Mouse (Mus musculus) heart, postnatal 0 days (tissue): Measurements from ENCODE around the gene Adrb1. TPM values are rescaled to one million over a fixed set of nuclear protein-coding genes. Genes with fewer than 3 reads are reported as not detected.

ENCODE experiments used
- ATAC-seq: fragments of 200-750 bp; cut with Nextera tagmentation; 2 replicates; pipeline ENCODE4 v1.8.0; 2017; ENCODE audit warnings: low read depth, moderate number of reproducible peaks, moderate library complexity; ENCODE audit not compliant: insufficient read depth
- DNase-seq: peaks from one replicate; pipeline ENCODE4 v3.0.0-alpha.2; 2016; ENCODE audit warnings: low spot score
- H3K27ac ChIP-seq: fragments of 300-500 bp; sonication (generic); 2 replicates; pipeline ENCODE4 v1.5.1; 2014; ENCODE audit warnings: low read depth, mild to moderate bottlenecking
- H3K27me3 ChIP-seq: fragments of 300-500 bp; sonication (generic); 2 replicates; pipeline ENCODE4 v1.6.1; 2014; ENCODE audit warnings: low read length, mixed read lengths; ENCODE audit not compliant: control insufficient read depth, insufficient read depth
- H3K36me3 ChIP-seq: fragments of 300-500 bp; sonication (generic); replicated peaks from 2 replicates; pipeline ENCODE4 v1.6.1; 2014; ENCODE audit warnings: low read length, mixed read lengths; ENCODE audit not compliant: control insufficient read depth, insufficient read depth
- H3K4me1 ChIP-seq: fragments of 300-500 bp; sonication (generic); 2 replicates; pipeline ENCODE4 v1.6.1; 2014; ENCODE audit warnings: antibody characterized with exemption; ENCODE audit not compliant: control insufficient read depth, insufficient read depth
- H3K4me2 ChIP-seq: fragments of 300-500 bp; sonication (generic); 2 replicates; pipeline ENCODE4 v1.6.1; 2014; ENCODE audit warnings: low read depth, mild to moderate bottlenecking, low read length, moderate library complexity
- H3K4me3 ChIP-seq: fragments of 300-500 bp; sonication (generic); 2 replicates; pipeline ENCODE4 v1.5.1; 2014; ENCODE audit warnings: low read depth, low read length
- H3K9ac ChIP-seq: fragments of 300-500 bp; sonication (generic); replicated peaks from 2 replicates; pipeline ENCODE4 v1.6.1; 2014; ENCODE audit warnings: low read depth, low read length, mixed read lengths
- H3K9me3 ChIP-seq: fragments of 300-500 bp; sonication (generic); replicated peaks from 2 replicates; pipeline ENCODE4 v1.6.1; 2016; ENCODE audit warnings: low read length; ENCODE audit not compliant: control insufficient read depth
- CTCF ChIP-seq: IDR thresholded peaks from 2 replicates; pipeline ENCODE4 v1.5.1; 2016; ENCODE audit warnings: antibody characterized with exemption, control low read depth, low read depth
- EP300 ChIP-seq: IDR thresholded peaks from 2 replicates; pipeline ENCODE4 v1.6.1; 2016; ENCODE audit warnings: antibody characterized with exemption, low read depth
- WGBS: fragments of 180-500 bp; shearing (Covaris S2); extraction: QIAGEN DNeasy Blood & Tissue Kit; methylation state at CpG from one replicate; pipeline ENCODE4 v1.1.7; 2014; 5-methylcytosine and 5-hydroxymethylcytosine counted together
- polyA plus RNA-seq: library from polyadenylated mRNA; unstranded; fragments of >200 nt; fragmentation: Nextera tagmentation; extraction: Ambion mirVana; gene quantifications from 2 replicates; pipeline ENCODE4 v1.2.1, GENCODE M21; 2015
- total RNA-seq: library from RNA; depleted of rRNA; stranded (reverse); fragments of >200 nt; gene quantifications from 2 replicates; pipeline ENCODE4 v1.2.3, GENCODE M21; 2014; ENCODE audit warnings: low replicate concordance

The Adrb1 gene
- total and polyA plus RNA-seq, 2 experiments from 2014 or later = 10.9 to 30.2 TPM

DNA sequence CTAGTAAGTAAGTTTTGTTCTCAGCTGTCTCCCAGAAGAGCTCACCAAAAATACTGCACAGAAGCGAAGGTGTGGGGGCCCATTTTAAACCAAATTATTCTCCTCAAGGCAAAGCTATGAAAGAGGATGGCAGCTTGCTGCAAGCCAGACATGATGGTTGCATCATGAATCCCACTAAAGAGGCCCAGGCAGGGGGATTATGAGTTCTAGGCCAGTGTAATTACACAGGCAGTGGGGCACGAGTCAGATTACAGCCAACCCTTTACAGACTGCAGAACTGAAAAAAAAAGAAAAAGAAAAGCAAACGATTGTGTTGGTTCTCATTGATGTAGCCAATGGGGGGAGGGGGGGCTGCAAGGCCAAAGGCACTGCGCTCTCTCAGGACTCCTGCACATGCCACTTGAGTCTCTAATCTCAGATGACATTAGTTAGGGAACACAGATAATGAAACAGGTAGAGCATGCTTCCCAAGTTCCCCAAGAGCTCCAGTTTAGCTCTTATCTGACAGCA is 7.3 kb upstream of the Adrb1 start:
- H3K9ac ChIP-seq = no peak overlapping the region
- no peak overlapping the region for H3K27ac ChIP-seq
- no peaks in the 10 kb centered on the region for H3K4me1 ChIP-seq
- no peak overlapping the region for H3K4me3 ChIP-seq
- H3K4me2 ChIP-seq = no peak overlapping the region
- no peaks in the 10 kb centered on the region for H3K9me3 ChIP-seq
- ATAC-seq = no peak
- no peaks in the 10 kb centered on the region for H3K36me3 ChIP-seq
- TF ChIP-seq CTCF (no peak), EP300 (no peak)
- 0 out of 2 replicates have a peak, but pooled peaks cover 4% of the 10 kb centered on the region for H3K27me3 ChIP-seq
- DNase-seq = no peak
- 63% methylated on average over 4 of the region's 4 CpGs for WGBS

DNA sequence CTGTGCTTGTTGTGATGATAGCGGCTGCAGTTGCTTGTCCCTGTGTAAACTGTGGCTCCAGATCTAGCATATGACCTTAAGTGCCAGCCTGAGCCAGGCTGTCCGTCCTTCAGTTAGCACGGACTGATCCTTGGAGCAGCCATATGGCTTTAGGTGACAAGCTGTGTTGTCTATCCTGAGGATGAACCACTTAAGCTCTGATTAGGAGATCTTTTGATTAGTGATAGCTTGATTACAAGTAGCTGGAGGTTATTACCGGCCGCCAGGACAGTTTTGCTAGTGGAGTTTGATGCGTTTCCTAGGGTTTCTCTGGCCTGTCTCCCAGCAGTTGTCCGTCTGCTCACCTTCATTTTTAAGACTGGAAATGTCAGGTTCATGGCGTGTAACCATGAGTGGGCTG is 4.0 kb upstream of the Adrb1 start:
- DNase-seq = no peak
- no peak overlapping the region for H3K9ac ChIP-seq
- TF ChIP-seq CTCF (no peak), EP300 (no peak)

DNA sequence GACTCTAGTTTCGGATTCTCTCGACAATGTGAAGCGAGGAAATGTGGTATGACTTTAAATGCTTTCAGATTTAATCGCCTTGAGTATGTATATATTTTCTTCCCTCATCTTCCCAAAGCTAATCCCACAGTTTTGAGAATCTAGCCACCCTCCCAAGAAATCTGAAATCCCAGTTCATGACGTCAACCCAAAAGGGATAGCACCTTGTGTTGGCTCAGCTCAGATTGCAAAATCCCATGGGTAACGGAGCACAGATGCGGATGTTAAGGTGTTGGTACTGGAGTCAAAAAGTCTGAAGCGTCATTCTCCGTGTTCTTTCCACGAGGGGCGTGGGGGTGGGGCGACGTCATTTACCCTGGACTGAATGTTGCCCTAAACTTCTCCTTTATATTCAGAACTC is 1.1 kb upstream of the Adrb1 start:
- no peak overlapping the region for H3K9ac ChIP-seq
- peak overlapping the region; percentile 88 for H3K4me2 ChIP-seq
- peaks cover 3% of the 10 kb centered on the region; the same call in 1 of the 2 replicates for H3K4me1 ChIP-seq
- H3K9me3 ChIP-seq = no peaks in the 10 kb centered on the region
- no peaks in the 10 kb centered on the region for H3K36me3 ChIP-seq
- H3K27ac ChIP-seq = peak overlapping the region; percentile 95; the same call in 1 of the 2 replicates
- DNase-seq = no peak
- peak overlapping the region; percentile 86 for H3K4me3 ChIP-seq
- WGBS = 39% methylated on average over 13 of the region's 13 CpGs
- no peak for ATAC-seq
- peaks cover 19% of the 10 kb centered on the region; the same call in 1 of the 2 replicates for H3K27me3 ChIP-seq
- no peak for TF ChIP-seq CTCF
- no peak for TF ChIP-seq EP300

More for the DNA sequence above, 4.0 kb upstream of the Adrb1 start:
- no peak overlapping the region for H3K4me3 ChIP-seq
- H3K27ac ChIP-seq = no peak overlapping the region
- ATAC-seq = no peak
- 74% methylated on average over 8 of the region's 8 CpGs for WGBS
- no peak overlapping the region for H3K4me2 ChIP-seq
- H3K9me3 ChIP-seq = no peaks in the 10 kb centered on the region
- H3K4me1 ChIP-seq = peaks cover 3% of the 10 kb centered on the region; the same call in 1 of the 2 replicates
- H3K36me3 ChIP-seq = no peaks in the 10 kb centered on the region
- peaks cover 13% of the 10 kb centered on the region; the same call in 1 of the 2 replicates for H3K27me3 ChIP-seq

DNA sequence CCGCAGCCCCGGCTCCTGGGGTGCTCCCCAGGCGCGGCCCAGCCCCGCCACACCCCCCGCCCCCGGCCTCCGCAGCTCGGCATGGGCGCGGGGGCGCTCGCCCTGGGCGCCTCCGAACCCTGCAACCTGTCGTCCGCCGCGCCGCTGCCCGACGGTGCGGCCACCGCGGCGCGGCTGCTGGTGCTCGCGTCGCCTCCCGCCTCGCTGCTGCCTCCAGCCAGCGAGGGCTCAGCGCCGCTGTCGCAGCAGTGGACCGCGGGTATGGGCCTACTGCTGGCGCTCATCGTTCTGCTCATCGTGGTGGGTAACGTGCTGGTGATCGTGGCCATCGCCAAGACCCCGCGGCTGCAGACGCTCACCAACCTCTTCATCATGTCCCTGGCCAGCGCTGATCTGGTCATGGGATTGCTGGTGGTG is 300 bp downstream of the Adrb1 start:
- ATAC-seq = peak; percentile 25
- WGBS = under 1% methylated on average over 47 of the region's 48 CpGs
- Histone ChIP-seq H3K27me3 (peaks cover 19% of the 10 kb centered on the region; the same call in 1 of the 2 replicates), H3K9ac (peak overlapping the region; percentile 93), H3K27ac (peak overlapping the region; percentile 95), H3K4me3 (peak overlapping the region; percentile 86), H3K4me2 (peak overlapping the region; percentile 88), H3K4me1 (peaks cover 3% of the 10 kb centered on the region; the same call in 1 of the 2 replicates), H3K9me3 (no peaks in the 10 kb centered on the region), H3K36me3 (no peaks in the 10 kb centered on the region)
- DNase-seq = no peak
- TF ChIP-seq CTCF (no peak), EP300 (no peak)

DNA sequence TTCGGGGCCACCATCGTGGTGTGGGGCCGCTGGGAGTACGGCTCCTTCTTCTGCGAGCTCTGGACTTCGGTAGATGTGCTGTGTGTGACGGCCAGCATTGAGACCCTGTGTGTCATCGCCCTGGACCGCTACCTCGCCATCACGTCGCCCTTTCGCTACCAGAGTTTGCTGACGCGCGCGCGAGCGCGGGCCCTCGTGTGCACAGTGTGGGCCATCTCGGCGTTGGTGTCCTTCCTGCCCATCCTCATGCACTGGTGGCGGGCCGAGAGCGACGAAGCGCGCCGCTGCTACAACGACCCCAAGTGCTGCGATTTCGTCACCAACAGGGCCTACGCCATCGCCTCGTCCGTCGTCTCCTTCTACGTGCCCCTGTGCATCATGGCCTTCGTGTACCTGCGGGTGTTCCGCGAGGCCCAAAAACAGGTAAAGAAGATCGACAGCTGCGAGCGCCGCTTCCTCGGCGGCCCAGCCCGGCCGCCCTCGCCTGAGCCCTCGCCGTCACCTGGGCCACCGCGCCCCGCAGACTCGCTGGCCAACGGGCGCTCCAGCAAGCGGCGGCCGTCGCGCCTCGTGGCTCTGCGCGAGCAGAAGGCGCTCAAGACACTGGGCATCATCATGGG is 822 bp downstream of the Adrb1 start:
- H3K4me2 ChIP-seq = peak overlapping the region; percentile 88
- no peaks in the 10 kb centered on the region for H3K9me3 ChIP-seq
- DNase-seq (no peak), ATAC-seq (peak; percentile 22; the same call in 1 of the 2 replicates)
- H3K27ac ChIP-seq = peak overlapping the region; percentile 95
- TF ChIP-seq EP300 (no peak), CTCF (no peak)
- peak overlapping the region; percentile 86 for H3K4me3 ChIP-seq
- H3K9ac ChIP-seq = peak overlapping the region; percentile 93
- peaks cover 3% of the 10 kb centered on the region; the same call in 1 of the 2 replicates for H3K4me1 ChIP-seq
- under 1% methylated on average over 68 of the region's 69 CpGs for WGBS
- no peaks in the 10 kb centered on the region for H3K36me3 ChIP-seq
- H3K27me3 ChIP-seq = peaks cover 19% of the 10 kb centered on the region; the same call in 1 of the 2 replicates
